Mouse (Mus musculus) right cerebral cortex, postnatal 36 days (tissue): Measurements from ENCODE around the gene Eya4.

Experiments
- DNase-seq, 2 experiments: peaks; one replicate each; pipeline ENCODE4 v3.0.0; 2022; ENCODE audit warnings: low spot score in 2 of 2, mixed read lengths in 1 of 2

The Eya4 gene

GRCm38 (mm10) chr10:23233425-23233824, 117.2 kb downstream of the Eya4 start:
- DNase-seq: no peak

GRCm38 (mm10) chr10:23230863-23231262, 119.7 kb downstream of the Eya4 start:
- DNase-seq: no peak

GRCm38 (mm10) chr10:23223336-23223735, 127.2 kb downstream of the Eya4 start:
- no peak for DNase-seq

- DNase-seq: no peak
These were observed 130.2 kb downstream of the Eya4 start for GRCm38 (mm10) chr10:23220432-23220831.

GRCm38 (mm10) chr10:23216815-23217214, 133.8 kb downstream of the Eya4 start:
- no peak for DNase-seq

GRCm38 (mm10) chr10:23211381-23211780, 139.2 kb downstream of the Eya4 start:
- DNase-seq: no peak

- peak in 1 of 2 experiments; percentile 18 for DNase-seq
These were observed 146.7 kb downstream of the Eya4 start for GRCm38 (mm10) chr10:23203885-23204284.

- DNase-seq: no peak
These were observed 147.3 kb downstream of the Eya4 start for GRCm38 (mm10) chr10:23203144-23203838.

- DNase-seq: no peak
These were observed 148.0 kb downstream of the Eya4 start for GRCm38 (mm10) chr10:23202591-23202990.

- no peak for DNase-seq
These were observed 152.3 kb downstream of the Eya4 start for GRCm38 (mm10) chr10:23198251-23198650.

GRCm38 (mm10) chr10:23196336-23196735, 154.2 kb downstream of the Eya4 start:
- no peak for DNase-seq

GRCm38 (mm10) chr10:23195337-23195736, 155.2 kb downstream of the Eya4 start:
- DNase-seq: no peak

GRCm38 (mm10) chr10:23189836-23190235, 160.8 kb downstream of the Eya4 start:
- DNase-seq: no peak

- no peak for DNase-seq
These were observed 165.2 kb downstream of the Eya4 start for GRCm38 (mm10) chr10:23185391-23185790.

- no peak for DNase-seq
These were observed 168.8 kb downstream of the Eya4 start for GRCm38 (mm10) chr10:23181572-23182493.

- DNase-seq: no peak
These were observed 171.3 kb downstream of the Eya4 start for GRCm38 (mm10) chr10:23179285-23179684.

- DNase-seq: no peak
These were observed 173.1 kb downstream of the Eya4 start for GRCm38 (mm10) chr10:23177347-23178046.

- no peak for DNase-seq
These were observed 173.8 kb downstream of the Eya4 start for GRCm38 (mm10) chr10:23176666-23177346.

- DNase-seq: no peak
These were observed 179.0 kb downstream of the Eya4 start for GRCm38 (mm10) chr10:23171541-23171940.

GRCm38 (mm10) chr10:23165089-23165642, 185.4 kb downstream of the Eya4 start:
- no peak for DNase-seq

- no peak for DNase-seq
These were observed 190.7 kb downstream of the Eya4 start for GRCm38 (mm10) chr10:23159844-23160243.
